Mouse (Mus musculus) heart, postnatal 36 days (tissue): ENCODE results near the gene Ube2c. TPM values are rescaled to one million over a fixed set of nuclear protein-coding genes. Genes with fewer than 3 reads are reported as not detected.
A peak's percentile ranks its signal among the peaks of the same experiment; 100 is the strongest.
"Not testable (repeated sequence)": the region's sequence is repeated elsewhere in the genome, so short reads cannot be mapped to it uniquely, and the experiment has no call there.

Experiments
- DNase-seq, 2 experiments: peaks; one replicate each; pipeline ENCODE4 v3.0.0; 2021 to 2022
- intact Hi-C: fragments of 180-260 bp; cut with DNase I; formaldehyde crosslinking; loops from one replicate; pipeline ENCODE4 v1.15.1; 2025
- total RNA-seq, 2 experiments: library from RNA; stranded (reverse); gene quantifications; 2 replicates each; pipeline ENCODE4 v1.2.3; 2021

Gene Ube2c
- total RNA-seq, 2 experiments from 2014 or later = 2.5 to 3.1 TPM

DNA sequence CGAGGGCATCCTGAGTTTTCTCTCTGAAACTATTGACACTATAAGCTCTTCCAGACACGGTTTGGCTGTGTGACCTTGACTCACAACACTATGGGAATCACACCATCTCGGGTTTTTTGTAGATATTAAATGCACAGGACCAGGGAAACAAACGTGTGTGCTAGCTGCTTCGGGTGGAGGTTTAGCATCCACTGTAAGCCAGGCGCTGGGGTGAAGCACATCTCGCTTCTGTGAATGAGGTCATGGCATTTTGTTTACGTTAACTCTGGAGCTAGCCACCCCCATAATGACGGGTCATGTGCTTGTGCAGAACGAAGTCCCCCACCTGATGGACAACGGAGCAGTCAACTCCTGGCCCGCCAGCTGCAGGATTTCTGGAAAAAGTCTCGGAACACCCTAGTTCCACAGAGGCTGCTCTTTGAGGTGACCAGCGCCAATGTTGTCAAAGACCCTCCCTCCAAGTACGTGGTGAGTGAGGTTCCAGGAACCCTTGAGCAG lies 16.7 kb downstream of the Ube2c start:
- DNase-seq = no peak

GRCm38 (mm10) chr2:164787032-164787431 lies 17.3 kb downstream of the Ube2c start:
- intact Hi-C loops = no loop called here
- no peak for DNase-seq

More for the DNA sequence above, 16.7 kb downstream of the Ube2c start:
- intact Hi-C loops = no loop called here

DNA sequence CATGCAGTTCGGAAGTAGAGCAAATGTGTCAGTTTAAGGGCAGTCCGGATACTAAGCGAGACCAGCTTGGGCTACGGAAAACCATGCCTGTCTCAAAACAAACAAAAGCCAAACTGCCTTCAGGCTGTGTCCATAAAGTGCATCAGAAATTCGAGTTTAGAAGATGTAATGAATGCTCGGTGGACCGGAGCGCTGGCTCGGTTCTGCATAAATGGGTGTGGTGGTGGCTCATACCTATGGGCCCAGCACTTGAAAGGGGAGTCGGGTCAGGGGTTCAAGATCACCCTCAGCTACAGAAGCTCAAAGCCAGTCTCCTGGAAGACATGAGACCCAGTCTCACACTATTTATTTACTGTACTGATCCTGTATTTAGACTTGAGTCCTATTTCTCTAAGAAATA lies 18.1 kb downstream of the Ube2c start:
- DNase-seq = no peak
- intact Hi-C loops = no loop called here

- intact Hi-C loops = no loop called here
Observed at GRCm38 (mm10) chr2:164788411-164788810, 18.7 kb downstream of the Ube2c start.

GRCm38 (mm10) chr2:164790451-164790850 lies 20.8 kb downstream of the Ube2c start:
- intact Hi-C loops = no loop called here
- DNase-seq = no peak

More at GRCm38 (mm10) chr2:164788411-164788810, 18.7 kb downstream of the Ube2c start:
- DNase-seq = no peak

GRCm38 (mm10) chr2:164791841-164792261 lies 22.2 kb downstream of the Ube2c start:
- no peak for DNase-seq
- intact Hi-C loops = no loop called here

DNA sequence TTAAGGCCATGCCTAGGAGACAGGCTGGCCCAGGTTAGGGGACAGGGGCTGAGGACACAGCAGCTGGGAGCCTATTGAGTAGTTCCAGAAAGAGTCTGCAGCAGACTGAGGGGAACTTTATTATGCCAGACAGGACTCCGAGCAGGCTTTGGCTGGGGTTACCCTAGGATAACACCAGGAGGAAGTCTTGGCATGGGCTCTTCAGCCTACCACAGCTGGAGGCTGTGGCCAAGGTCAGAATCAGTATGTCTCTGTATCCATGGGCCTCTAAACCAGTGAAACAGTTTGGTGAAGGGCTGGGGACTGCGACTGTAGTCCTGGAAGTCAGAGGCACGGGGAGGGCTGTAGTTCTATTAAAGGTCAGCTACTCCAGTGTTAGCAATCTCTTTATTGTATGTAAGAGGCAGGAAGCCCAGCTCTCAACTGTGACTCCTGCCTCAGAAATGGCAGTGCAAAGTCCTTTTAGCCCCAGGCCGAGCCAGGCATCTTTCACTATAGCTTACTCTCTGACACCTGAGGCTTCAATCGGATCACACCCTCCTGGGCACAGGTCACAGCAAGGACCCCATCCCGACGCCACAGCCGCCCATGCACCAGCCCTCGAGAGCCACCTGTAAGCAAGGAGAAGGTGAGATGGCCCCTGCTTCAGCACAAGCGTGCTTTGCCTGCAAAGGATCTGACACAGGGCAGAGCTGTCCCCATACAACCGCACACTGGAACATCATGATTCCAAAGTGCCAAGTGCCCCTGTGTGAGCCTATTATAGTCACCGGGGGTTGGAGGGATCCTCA lies 22.9 kb downstream of the Ube2c start:
- intact Hi-C loops = no loop called here
- DNase-seq = no peak

DNA sequence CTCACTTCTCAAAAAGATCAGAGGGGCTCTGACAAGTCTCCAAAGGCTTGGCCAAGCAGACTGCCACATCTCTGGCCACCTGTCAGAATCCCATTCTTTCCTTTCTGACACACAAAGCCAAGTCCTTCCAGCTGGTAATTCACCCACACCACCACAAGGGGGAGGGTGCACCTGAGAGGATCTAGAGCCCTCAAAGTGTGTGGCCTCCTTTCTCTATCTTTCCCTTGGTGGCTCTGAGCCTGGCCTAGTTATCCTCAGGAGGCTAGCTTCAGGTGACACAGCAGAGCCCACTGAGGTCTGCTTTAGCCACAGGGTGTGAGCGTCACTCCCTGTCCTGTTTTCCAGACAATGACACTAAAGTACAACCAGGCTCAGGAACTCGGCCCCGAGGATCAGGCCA lies 23.5 kb downstream of the Ube2c start:
- intact Hi-C loops = no loop called here
- peak; percentile 45 to 56 for DNase-seq

- intact Hi-C loops = no loop called here
- DNase-seq = no peak
Observed at GRCm38 (mm10) chr2:164793772-164794171, 24.1 kb downstream of the Ube2c start.

DNA sequence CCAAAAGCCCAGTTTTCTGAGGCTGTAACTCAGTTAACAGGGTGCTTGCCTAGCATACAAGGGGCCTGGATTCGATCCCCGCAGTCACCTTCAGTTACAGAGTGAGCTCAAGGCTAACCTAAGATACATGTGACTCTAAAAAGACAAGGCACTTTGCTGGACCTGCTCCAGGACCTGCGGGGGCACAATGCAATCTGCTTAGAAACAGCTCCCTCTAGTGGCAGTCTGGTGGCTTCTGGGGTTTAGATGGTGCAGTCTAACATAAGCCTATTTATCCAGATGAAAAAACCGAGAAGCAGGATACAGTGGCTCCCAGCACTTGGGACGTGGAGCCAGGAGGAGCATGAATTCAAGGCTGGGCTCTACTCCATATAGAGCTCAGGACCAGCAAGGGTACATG lies 24.6 kb downstream of the Ube2c start:
- DNase-seq = peak; percentile 77 to 79
- intact Hi-C loops = no loop called here

DNA sequence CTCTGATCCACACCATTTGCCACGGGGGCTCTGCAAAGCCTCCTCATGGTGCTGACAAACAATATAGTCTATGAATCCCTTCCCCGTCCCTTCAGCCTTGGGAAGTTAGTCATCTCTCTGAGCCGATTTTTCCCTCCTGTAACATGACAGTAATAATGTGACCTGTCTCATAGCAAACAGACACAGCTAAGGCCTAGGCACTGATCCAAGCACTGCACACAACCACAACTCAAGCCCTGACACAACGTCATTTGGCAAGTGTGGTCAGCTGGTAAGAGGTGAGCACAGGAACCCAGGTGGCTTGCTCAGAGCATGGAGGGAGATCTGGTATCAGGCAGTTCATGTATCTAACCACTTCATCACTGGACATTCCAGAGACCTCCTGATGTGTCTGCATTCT lies 26.2 kb downstream of the Ube2c start:
- DNase-seq = no peak
- intact Hi-C loops = loop anchor here (2.0 to 5.0 kb wide), 2 partner anchors 114 to 203 kb away; partner anchors contain the start of gene Eppin

DNA sequence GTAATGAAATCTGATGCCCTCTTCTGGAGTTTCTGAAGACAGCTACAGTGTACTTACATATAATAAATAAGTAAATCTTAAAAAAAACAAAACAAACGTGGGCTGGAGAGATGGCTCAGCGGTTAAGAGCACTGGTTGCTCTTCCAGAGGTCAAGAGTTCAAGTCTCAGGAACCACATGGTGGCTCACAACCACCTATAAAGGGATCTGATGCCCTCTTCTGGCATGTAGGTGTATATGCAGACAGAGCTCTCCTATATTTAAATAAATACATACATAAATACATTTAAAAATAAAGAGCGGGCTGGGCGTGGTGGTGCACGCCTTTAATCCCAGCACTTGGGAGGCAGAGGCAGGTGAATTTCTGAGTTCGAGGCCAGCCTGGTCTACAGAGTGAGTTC lies 28.9 kb downstream of the Ube2c start:
- not testable (repeated sequence) for DNase-seq
- intact Hi-C loops = loop anchor here (5.0 kb wide), 1 partner anchor 116 kb away; no protein-coding TSS in a partner anchor

GRCm38 (mm10) chr2:164800252-164801004 lies 30.7 kb downstream of the Ube2c start:
- DNase-seq = no peak
- intact Hi-C loops = no loop called here

GRCm38 (mm10) chr2:164803201-164803920 lies 33.7 kb downstream of the Ube2c start:
- intact Hi-C loops = no loop called here
- DNase-seq = no peak

DNA sequence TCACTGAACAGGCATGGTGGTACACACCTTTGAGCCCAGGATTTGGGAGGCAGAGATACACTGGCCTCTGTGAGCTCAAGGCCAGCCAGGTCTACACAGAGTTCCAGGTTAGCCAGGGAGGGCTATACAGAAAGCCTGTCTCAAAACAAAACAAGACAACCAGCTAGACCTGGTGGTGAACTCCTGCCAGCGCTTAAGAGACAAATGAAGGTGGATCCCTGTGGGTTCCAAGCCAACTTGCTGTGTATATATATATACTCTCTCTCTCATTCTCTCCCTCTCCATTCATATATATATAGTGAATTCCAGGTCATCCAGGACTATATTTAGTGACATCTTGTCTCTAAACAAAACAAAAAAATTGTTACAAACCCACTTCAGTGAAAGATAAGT lies 34.2 kb downstream of the Ube2c start:
- DNase-seq = no peak
- intact Hi-C loops = no loop called here

GRCm38 (mm10) chr2:164804533-164805331 lies 35.0 kb downstream of the Ube2c start, which contains the start of the genes Acot8 and Zswim3:
Acot8 (minus strand) TSS chr2:164804882.
Zswim3 (plus strand) TSS chr2:164805098.
- intact Hi-C loops = loop anchor here (1.0 kb wide), 1 partner anchor 19 kb away; no protein-coding TSS in a partner anchor
- DNase-seq = peak; percentile 99

GRCm38 (mm10) chr2:164805332-164805718 lies 35.6 kb downstream of the Ube2c start:
- intact Hi-C loops = loop anchor here (1.0 kb wide), 1 partner anchor 18 kb away; no protein-coding TSS in a partner anchor
- DNase-seq = no peak

- intact Hi-C loops = no loop called here
- DNase-seq = no peak
Observed at GRCm38 (mm10) chr2:164806614-164807013, 36.9 kb downstream of the Ube2c start.

DNA sequence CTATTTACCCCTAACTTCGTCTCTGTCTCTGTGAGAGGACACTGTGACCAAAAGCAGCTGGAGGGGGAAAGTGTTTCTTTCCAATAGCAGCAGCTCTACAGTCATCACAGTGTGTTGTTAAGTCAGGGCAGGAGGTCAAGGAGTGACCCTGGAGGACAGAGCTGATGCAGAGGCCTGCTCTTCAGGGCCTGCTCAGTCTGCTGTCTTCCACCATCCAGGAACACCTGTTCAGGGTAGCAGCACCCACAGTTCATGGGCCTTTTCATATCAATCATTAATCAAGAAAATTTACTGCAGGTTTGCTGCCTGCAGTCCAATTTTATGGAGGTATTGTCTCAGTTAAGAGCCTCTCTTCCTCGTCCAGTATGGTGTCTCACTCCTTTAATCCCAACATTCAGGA lies 43.9 kb downstream of the Ube2c start:
- no peak for DNase-seq
- intact Hi-C loops = no loop called here

- intact Hi-C loops = no loop called here
- DNase-seq = no peak
Observed at GRCm38 (mm10) chr2:164815348-164815747, 45.6 kb downstream of the Ube2c start.
